Mouse (Mus musculus) hindbrain, embryonic 16.5 days (tissue): ENCODE measurements around the gene Fam13a. TPM values are rescaled to one million over a fixed set of nuclear protein-coding genes. Genes with fewer than 3 reads are reported as not detected.

Experiments
- ATAC-seq: fragments of 200-750 bp; cut with Nextera tagmentation; 2 replicates; pipeline ENCODE4 v1.8.0; 2017; ENCODE audit warnings: moderate TSS enrichment, moderate library complexity
- H3K27ac ChIP-seq: fragments of 300-500 bp; sonication (generic); 2 replicates; pipeline ENCODE4 v1.5.1; 2014; ENCODE audit warnings: low read depth, mild to moderate bottlenecking, control low read depth, low read length, moderate library complexity
- H3K27me3 ChIP-seq: fragments of 300-500 bp; sonication (generic); replicated peaks from 2 replicates; pipeline ENCODE4 v1.6.1; 2014; ENCODE audit warnings: low read length; ENCODE audit not compliant: control insufficient read depth, insufficient read depth
- H3K36me3 ChIP-seq: fragments of 300-500 bp; sonication (generic); 2 replicates; pipeline ENCODE4 v1.6.1; 2014; ENCODE audit warnings: mild to moderate bottlenecking, low read length, moderate library complexity, mixed read lengths; ENCODE audit not compliant: control insufficient read depth, insufficient read depth
- H3K4me1 ChIP-seq: fragments of 300-500 bp; sonication (generic); 2 replicates; pipeline ENCODE4 v1.6.1; 2014; ENCODE audit warnings: low read depth, low read length; ENCODE audit not compliant: control insufficient read depth, insufficient read depth
- H3K4me2 ChIP-seq: fragments of 300-500 bp; sonication (generic); 2 replicates; pipeline ENCODE4 v1.6.1; 2014; ENCODE audit warnings: mild to moderate bottlenecking, low read length, control low read depth, moderate library complexity
- H3K4me3 ChIP-seq: fragments of 300-500 bp; sonication (generic); 2 replicates; pipeline ENCODE4 v1.5.1; 2014; ENCODE audit warnings: mild to moderate bottlenecking, low read length, control low read depth, moderate library complexity
- H3K9ac ChIP-seq: fragments of 300-500 bp; sonication (generic); 2 replicates; pipeline ENCODE4 v1.6.1; 2014; ENCODE audit warnings: low read depth, mild to moderate bottlenecking, control low read depth, low read length, moderate library complexity
- H3K9me3 ChIP-seq: fragments of 300-500 bp; sonication (generic); 2 replicates; pipeline ENCODE4 v1.6.1; 2014; ENCODE audit warnings: mild to moderate bottlenecking, low read length, moderate library complexity; ENCODE audit not compliant: control insufficient read depth
- WGBS: fragments of 180-500 bp; shearing (Covaris S2); extraction: QIAGEN DNeasy Blood & Tissue Kit; methylation state at CpG from one replicate; pipeline ENCODE4 v1.1.7; 2014; 5-methylcytosine and 5-hydroxymethylcytosine counted together
- polyA plus RNA-seq: library from polyadenylated mRNA; unstranded; fragments of >200 nt; fragmentation: Nextera tagmentation; extraction: Ambion mirVana; gene quantifications from 2 replicates; pipeline ENCODE4 v1.2.1, GENCODE M21; 2015

Gene Fam13a
- polyA plus RNA-seq, 1 experiment from 2014 or later, result 16.3 TPM

GRCm38 (mm10) chr6:58960523-58960922, 63.8 kb downstream of the Fam13a start:
- Histone ChIP-seq H3K4me2 (no peak overlapping the region), H3K27ac (no peak overlapping the region), H3K36me3 (peaks cover 8% of the 10 kb centered on the region), H3K4me1 (peaks cover 5% of the 10 kb centered on the region), H3K9me3 (no peaks in the 10 kb centered on the region), H3K4me3 (no peak overlapping the region), H3K9ac (no peak overlapping the region), H3K27me3 (no peaks in the 10 kb centered on the region)
- ATAC-seq, result no peak
- 95% methylated on average over 2 of the region's 2 CpGs for WGBS

GRCm38 (mm10) chr6:58951128-58951992, 73.0 kb downstream of the Fam13a start:
- ATAC-seq, result no peak
- no peak overlapping the region for H3K9ac ChIP-seq
- H3K27me3 ChIP-seq, result no peaks in the 10 kb centered on the region
- H3K27ac ChIP-seq, result no peak overlapping the region
- H3K4me2 ChIP-seq, result no peak overlapping the region
- peaks cover 23% of the 10 kb centered on the region for H3K36me3 ChIP-seq
- 78% methylated on average over 2 of the region's 2 CpGs for WGBS
- no peak overlapping the region for H3K4me3 ChIP-seq
- H3K9me3 ChIP-seq, result no peaks in the 10 kb centered on the region
- H3K4me1 ChIP-seq, result no peaks in the 10 kb centered on the region

GRCm38 (mm10) chr6:58950410-58950809, 73.9 kb downstream of the Fam13a start:
- no peaks in the 10 kb centered on the region for H3K9me3 ChIP-seq
- H3K9ac ChIP-seq, result no peak overlapping the region
- no peaks in the 10 kb centered on the region for H3K27me3 ChIP-seq
- H3K4me1 ChIP-seq, result no peaks in the 10 kb centered on the region
- no peak overlapping the region for H3K4me3 ChIP-seq
- ATAC-seq, result no peak
- H3K4me2 ChIP-seq, result no peak overlapping the region
- peaks cover 19% of the 10 kb centered on the region for H3K36me3 ChIP-seq
- H3K27ac ChIP-seq, result no peak overlapping the region
- 92% methylated on average over 1 of the region's 1 CpGs for WGBS

- peaks cover 13% of the 10 kb centered on the region; the same call in 1 of the 2 replicates for H3K36me3 ChIP-seq
- no peaks in the 10 kb centered on the region for H3K4me1 ChIP-seq
- no peak overlapping the region for H3K4me3 ChIP-seq
- 69% methylated on average over 4 of the region's 4 CpGs for WGBS
- ATAC-seq, result no peak
- H3K9ac ChIP-seq, result no peak overlapping the region
- H3K27ac ChIP-seq, result no peak overlapping the region
- no peaks in the 10 kb centered on the region for H3K9me3 ChIP-seq
- H3K4me2 ChIP-seq, result no peak overlapping the region
- H3K27me3 ChIP-seq, result no peaks in the 10 kb centered on the region
Measured at GRCm38 (mm10) chr6:58946840-58947239, 77.5 kb downstream of the Fam13a start.

- ATAC-seq, result no peak
- H3K36me3 ChIP-seq, result peaks cover 13% of the 10 kb centered on the region; the same call in 1 of the 2 replicates
- no peak overlapping the region for H3K4me2 ChIP-seq
- H3K27me3 ChIP-seq, result no peaks in the 10 kb centered on the region
- H3K4me1 ChIP-seq, result no peaks in the 10 kb centered on the region
- H3K27ac ChIP-seq, result no peak overlapping the region
- no peak overlapping the region for H3K4me3 ChIP-seq
- no peak overlapping the region for H3K9ac ChIP-seq
- no peaks in the 10 kb centered on the region for H3K9me3 ChIP-seq
- 67% methylated on average over 2 of the region's 2 CpGs for WGBS
Measured at GRCm38 (mm10) chr6:58946246-58946645, 78.1 kb downstream of the Fam13a start.

GRCm38 (mm10) chr6:58943958-58944357, 80.4 kb downstream of the Fam13a start:
- Histone ChIP-seq H3K4me1 (no peaks in the 10 kb centered on the region), H3K27me3 (no peaks in the 10 kb centered on the region), H3K9ac (no peak overlapping the region), H3K4me3 (no peak overlapping the region), H3K9me3 (no peaks in the 10 kb centered on the region), H3K27ac (no peak overlapping the region), H3K36me3 (peaks cover 13% of the 10 kb centered on the region; the same call in 1 of the 2 replicates), H3K4me2 (no peak overlapping the region)
- 95% methylated on average over 3 of the region's 3 CpGs for WGBS
- no peak for ATAC-seq

GRCm38 (mm10) chr6:58942276-58942675, 82.1 kb downstream of the Fam13a start:
- Histone ChIP-seq H3K4me1 (no peaks in the 10 kb centered on the region), H3K4me2 (no peak overlapping the region), H3K4me3 (no peak overlapping the region), H3K9me3 (no peaks in the 10 kb centered on the region), H3K9ac (no peak overlapping the region), H3K27ac (no peak overlapping the region), H3K36me3 (peaks cover 13% of the 10 kb centered on the region; the same call in 1 of the 2 replicates), H3K27me3 (no peaks in the 10 kb centered on the region)
- ATAC-seq, result no peak
- WGBS, result 93% methylated on average over 2 of the region's 2 CpGs

- H3K4me3 ChIP-seq, result no peak overlapping the region
- no peaks in the 10 kb centered on the region for H3K36me3 ChIP-seq
- H3K27ac ChIP-seq, result no peak overlapping the region
- no peaks in the 10 kb centered on the region for H3K9me3 ChIP-seq
- ATAC-seq, result no peak
- H3K4me1 ChIP-seq, result peaks cover 3% of the 10 kb centered on the region
- H3K4me2 ChIP-seq, result no peak overlapping the region
- no peaks in the 10 kb centered on the region for H3K27me3 ChIP-seq
- no peak overlapping the region for H3K9ac ChIP-seq
Measured at GRCm38 (mm10) chr6:58937726-58938125, 86.6 kb downstream of the Fam13a start.

GRCm38 (mm10) chr6:58934144-58934543, 90.2 kb downstream of the Fam13a start:
- H3K27me3 ChIP-seq, result no peaks in the 10 kb centered on the region
- no peak overlapping the region for H3K4me3 ChIP-seq
- WGBS, result 38% methylated on average over 4 of the region's 4 CpGs
- H3K36me3 ChIP-seq, result no peaks in the 10 kb centered on the region
- peaks cover 10% of the 10 kb centered on the region for H3K4me1 ChIP-seq
- peak overlapping the region; percentile 7 for H3K27ac ChIP-seq
- H3K9me3 ChIP-seq, result no peaks in the 10 kb centered on the region
- ATAC-seq, result 0 out of 2 replicates have a peak, but pooled peaks have one; percentile 15
- no peak overlapping the region for H3K4me2 ChIP-seq
- H3K9ac ChIP-seq, result no peak overlapping the region
